Mouse (Mus musculus) frontal cortex, postnatal 14 days (tissue): Measurements from ENCODE around the gene Ankrd12.

Experiments used
- DNase-seq, 2 experiments: peaks; one replicate each; pipeline ENCODE4 v3.0.0; 2022; ENCODE audit warnings: low spot score in 2 of 2

The Ankrd12 gene

GRCm38 (mm10) chr17:65930158-65930826 is 146.6 kb downstream of the Ankrd12 start:
- no peak for DNase-seq

- no peak for DNase-seq
Measured at GRCm38 (mm10) chr17:65929319-65929978, 147.4 kb downstream of the Ankrd12 start.

GRCm38 (mm10) chr17:65927077-65927476 is 149.8 kb downstream of the Ankrd12 start:
- DNase-seq, result peak in 1 of 2 experiments; percentile 39

DNA sequence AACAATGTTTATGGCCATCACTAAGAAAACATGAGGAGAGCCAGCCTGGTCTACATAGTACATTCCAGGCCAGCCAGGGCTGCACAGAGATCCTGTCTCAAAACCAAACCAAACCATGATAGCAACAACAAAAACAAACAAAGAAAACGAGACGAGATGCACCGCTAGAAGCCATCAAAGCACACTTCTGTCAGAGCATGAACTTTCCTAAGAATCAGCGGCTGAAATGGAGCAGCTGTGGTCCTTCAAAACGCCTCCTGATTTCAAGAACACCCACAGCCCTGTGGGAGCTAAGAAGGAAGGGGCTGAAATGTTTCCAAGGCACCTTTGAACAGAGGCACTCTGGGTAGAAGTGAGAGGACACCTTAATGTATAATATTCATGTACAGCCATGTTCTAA is 152.7 kb downstream of the Ankrd12 start:
- no peak for DNase-seq

DNA sequence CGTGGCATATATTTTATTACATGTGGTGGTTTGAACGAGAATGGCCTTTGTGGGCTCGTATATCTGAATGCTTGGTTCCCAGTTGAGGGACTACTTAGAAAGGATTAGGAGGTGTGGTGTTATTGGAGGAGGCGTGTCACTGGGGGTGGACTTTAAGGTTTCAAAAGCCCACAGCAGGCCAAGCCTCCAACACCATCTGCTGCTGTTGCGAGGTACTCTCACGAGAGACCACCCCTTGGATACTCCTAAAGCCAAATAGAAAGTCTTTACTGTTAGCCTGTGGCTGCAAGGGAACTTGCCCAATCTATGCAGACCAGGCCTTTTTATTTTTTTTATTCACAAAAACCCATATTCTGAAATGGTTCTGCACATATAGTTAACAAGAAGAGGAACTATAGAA is 154.9 kb downstream of the Ankrd12 start:
- DNase-seq, result no peak

- no peak for DNase-seq
Measured at GRCm38 (mm10) chr17:65919235-65919634, 157.7 kb downstream of the Ankrd12 start.

- peak; percentile 60 to 76 for DNase-seq
Measured at GRCm38 (mm10) chr17:65916135-65916668, 160.7 kb downstream of the Ankrd12 start.
